Mouse (Mus musculus) limb, embryonic 11.5 days (tissue): Measurements from ENCODE around the gene Cuedc1. TPM values are rescaled to one million over a fixed set of nuclear protein-coding genes. Genes with fewer than 3 reads are reported as not detected.

Source experiments
- ATAC-seq: fragments of 200-750 bp; cut with Nextera tagmentation; 2 replicates; pipeline ENCODE4 v1.8.0; 2017; ENCODE audit warnings: low read depth; ENCODE audit not compliant: insufficient number of reproducible peaks, low FRiP score, low TSS enrichment
- DNase-seq: peaks from one replicate; pipeline ENCODE4 v3.0.0-alpha.2; 2015; ENCODE audit warnings: low spot score
- H3K27ac ChIP-seq: fragments of 300-500 bp; sonication (generic); replicated peaks from 2 replicates; pipeline ENCODE4 v1.5.1; 2014; ENCODE audit warnings: low read depth, mild to moderate bottlenecking, low read length
- H3K27me3 ChIP-seq: fragments of 300-500 bp; sonication (generic); 2 replicates; pipeline ENCODE4 v1.6.1; 2014; ENCODE audit warnings: mild to moderate bottlenecking, low read length, mixed read lengths; ENCODE audit not compliant: control insufficient read depth, insufficient read depth
- H3K36me3 ChIP-seq: fragments of 300-500 bp; sonication (generic); 2 replicates; pipeline ENCODE4 v1.6.1; 2014; ENCODE audit warnings: mild to moderate bottlenecking, low read length, moderate library complexity, mixed read lengths; ENCODE audit not compliant: control insufficient read depth, insufficient read depth
- H3K4me1 ChIP-seq: fragments of 300-500 bp; sonication (generic); 2 replicates; pipeline ENCODE4 v1.6.1; 2014; ENCODE audit warnings: low read length, mixed read lengths; ENCODE audit not compliant: control insufficient read depth, insufficient read depth
- H3K4me2 ChIP-seq: fragments of 300-500 bp; sonication (generic); 2 replicates; pipeline ENCODE4 v1.6.1; 2014; ENCODE audit warnings: low read depth, mild to moderate bottlenecking, moderate library complexity; ENCODE audit not compliant: severe bottlenecking
- H3K4me3 ChIP-seq: fragments of 300-500 bp; sonication (generic); 2 replicates; pipeline ENCODE4 v1.5.1; 2014; ENCODE audit warnings: low read depth, low read length
- H3K9ac ChIP-seq: fragments of 300-500 bp; sonication (generic); 2 replicates; pipeline ENCODE4 v1.6.1; 2014; ENCODE audit warnings: mild to moderate bottlenecking, low read length
- H3K9me3 ChIP-seq: fragments of 300-500 bp; sonication (generic); 2 replicates; pipeline ENCODE4 v1.6.1; 2016; ENCODE audit warnings: low read length; ENCODE audit not compliant: control insufficient read depth
- WGBS: fragments of 180-500 bp; shearing (Covaris S2); extraction: QIAGEN DNeasy Blood & Tissue Kit; methylation state at CpG from one replicate; pipeline ENCODE4 v1.1.7; 2014; 5-methylcytosine and 5-hydroxymethylcytosine counted together
- polyA plus RNA-seq: library from polyadenylated mRNA; unstranded; fragments of >200 nt; fragmentation: Nextera tagmentation; extraction: Ambion mirVana; gene quantifications from 2 replicates; pipeline ENCODE4 v1.2.1, GENCODE M21; 2014

Cuedc1 gene
- polyA plus RNA-seq, 1 experiment from 2014 or later: 14.3 TPM

- Histone ChIP-seq H3K36me3 (no peaks in the 10 kb centered on the region), H3K4me1 (peaks cover 52% of the 10 kb centered on the region), H3K27me3 (no peaks in the 10 kb centered on the region), H3K27ac (peak overlapping the region; percentile 61; the same call in 1 of the 2 replicates), H3K4me2 (peak overlapping the region; percentile 62), H3K9me3 (no peaks in the 10 kb centered on the region), H3K4me3 (peak overlapping the region; percentile 20), H3K9ac (no peak overlapping the region)
- WGBS: 0% methylated on average over 14 of the region's 15 CpGs
- peak; percentile 86 for DNase-seq
- ATAC-seq: peak; percentile 63
Observed at GRCm38 (mm10) chr11:88161651-88162362, 63.9 kb downstream of the Cuedc1 start.

GRCm38 (mm10) chr11:88162740-88163139, 64.9 kb downstream of the Cuedc1 start:
- no peaks in the 10 kb centered on the region for H3K9me3 ChIP-seq
- 74% methylated on average over 4 of the region's 4 CpGs for WGBS
- no peak overlapping the region for H3K4me3 ChIP-seq
- DNase-seq (no peak), ATAC-seq (no peak)
- H3K4me2 ChIP-seq: no peak overlapping the region; the same call in 1 of the 2 replicates
- peaks cover 49% of the 10 kb centered on the region for H3K4me1 ChIP-seq
- no peaks in the 10 kb centered on the region for H3K36me3 ChIP-seq
- H3K27me3 ChIP-seq: no peaks in the 10 kb centered on the region
- no peak overlapping the region for H3K9ac ChIP-seq
- H3K27ac ChIP-seq: no peak overlapping the region

GRCm38 (mm10) chr11:88164213-88164723, 66.4 kb downstream of the Cuedc1 start:
- Histone ChIP-seq H3K9ac (no peak overlapping the region; the same call in 1 of the 2 replicates), H3K4me2 (no peak overlapping the region), H3K9me3 (no peaks in the 10 kb centered on the region), H3K36me3 (no peaks in the 10 kb centered on the region), H3K4me1 (peaks cover 43% of the 10 kb centered on the region), H3K27me3 (no peaks in the 10 kb centered on the region), H3K4me3 (no peak overlapping the region), H3K27ac (no peak overlapping the region; the same call in 1 of the 2 replicates)
- ATAC-seq: no peak
- no peak for DNase-seq
- whole genome bisulfite sequencing: 81% methylated on average over 7 of the region's 7 CpGs

- Histone ChIP-seq H3K27me3 (no peaks in the 10 kb centered on the region), H3K4me3 (no peak overlapping the region), H3K4me1 (peaks cover 45% of the 10 kb centered on the region), H3K9me3 (no peaks in the 10 kb centered on the region), H3K36me3 (no peaks in the 10 kb centered on the region), H3K4me2 (peak overlapping the region; percentile 15; the same call in 1 of the 2 replicates), H3K9ac (no peak overlapping the region; the same call in 1 of the 2 replicates), H3K27ac (no peak overlapping the region; the same call in 1 of the 2 replicates)
- DNase-seq (peak; percentile 45), ATAC-seq (no peak; the same call in 1 of the 2 replicates)
- 23% methylated on average over 14 of the region's 15 CpGs for WGBS
Observed at GRCm38 (mm10) chr11:88164801-88165377, 67.0 kb downstream of the Cuedc1 start.

- 67% methylated on average over 10 of the region's 10 CpGs for WGBS
- no peak overlapping the region for H3K4me2 ChIP-seq
- H3K9me3 ChIP-seq: no peaks in the 10 kb centered on the region
- DNase-seq: no peak
- no peaks in the 10 kb centered on the region for H3K36me3 ChIP-seq
- peaks cover 36% of the 10 kb centered on the region for H3K4me1 ChIP-seq
- no peaks in the 10 kb centered on the region for H3K27me3 ChIP-seq
- peak overlapping the region; percentile 47 for H3K27ac ChIP-seq
- no peak overlapping the region for H3K4me3 ChIP-seq
- no peak for ATAC-seq
- no peak overlapping the region; the same call in 1 of the 2 replicates for H3K9ac ChIP-seq
Observed at GRCm38 (mm10) chr11:88165683-88166364, 68.0 kb downstream of the Cuedc1 start.

GRCm38 (mm10) chr11:88166471-88166870, 68.6 kb downstream of the Cuedc1 start:
- ATAC-seq (no peak), DNase-seq (no peak)
- H3K27ac ChIP-seq: no peak overlapping the region
- no peaks in the 10 kb centered on the region for H3K27me3 ChIP-seq
- H3K36me3 ChIP-seq: no peaks in the 10 kb centered on the region
- H3K9me3 ChIP-seq: no peaks in the 10 kb centered on the region
- no peak overlapping the region for H3K4me3 ChIP-seq
- H3K4me1 ChIP-seq: peaks cover 32% of the 10 kb centered on the region
- H3K9ac ChIP-seq: no peak overlapping the region
- 90% methylated on average over 7 of the region's 7 CpGs for WGBS
- no peak overlapping the region for H3K4me2 ChIP-seq

- H3K27ac ChIP-seq: no peak overlapping the region
- no peak for ATAC-seq
Observed at GRCm38 (mm10) chr11:88168611-88169010, 70.8 kb downstream of the Cuedc1 start.

GRCm38 (mm10) chr11:88169531-88170040, 71.7 kb downstream of the Cuedc1 start:
- H3K4me3 ChIP-seq: peak overlapping the region; percentile 3; the same call in 1 of the 2 replicates

More at GRCm38 (mm10) chr11:88168611-88169010, 70.8 kb downstream of the Cuedc1 start:
- 78% methylated on average over 3 of the region's 3 CpGs for WGBS
- no peak for DNase-seq
- H3K4me1 ChIP-seq: peaks cover 44% of the 10 kb centered on the region
- H3K36me3 ChIP-seq: no peaks in the 10 kb centered on the region
- H3K4me3 ChIP-seq: no peak overlapping the region
- no peak overlapping the region for H3K9ac ChIP-seq
- H3K9me3 ChIP-seq: no peaks in the 10 kb centered on the region
- H3K27me3 ChIP-seq: no peaks in the 10 kb centered on the region
- no peak overlapping the region for H3K4me2 ChIP-seq

More at GRCm38 (mm10) chr11:88169531-88170040, 71.7 kb downstream of the Cuedc1 start:
- H3K36me3 ChIP-seq: no peaks in the 10 kb centered on the region
- DNase-seq (peak; percentile 48), ATAC-seq (no peak)
- no peaks in the 10 kb centered on the region for H3K9me3 ChIP-seq
- H3K27ac ChIP-seq: no peak overlapping the region
- H3K4me1 ChIP-seq: peaks cover 45% of the 10 kb centered on the region
- H3K27me3 ChIP-seq: no peaks in the 10 kb centered on the region
- WGBS: 11% methylated on average over 32 of the region's 32 CpGs
- H3K9ac ChIP-seq: no peak overlapping the region
- H3K4me2 ChIP-seq: peak overlapping the region; percentile 23; the same call in 1 of the 2 replicates
